Mouse (Mus musculus) embryonic facial prominence, embryonic 15.5 days (tissue): ENCODE measurements around the gene Slc8a3. TPM values are rescaled to one million over a fixed set of nuclear protein-coding genes. Genes with fewer than 3 reads are reported as not detected.

ENCODE experiments used
- ATAC-seq: fragments of 200-750 bp; cut with Nextera tagmentation; 2 replicates; pipeline ENCODE4 v1.8.0; 2017; ENCODE audit warnings: low read depth, moderate TSS enrichment; ENCODE audit not compliant: insufficient number of reproducible peaks, low FRiP score, low TSS enrichment
- H3K27ac ChIP-seq: fragments of 300-500 bp; sonication (generic); replicated peaks from 2 replicates; pipeline ENCODE4 v1.5.1; 2015; ENCODE audit warnings: mild to moderate bottlenecking, inconsistent platforms
- H3K27me3 ChIP-seq: fragments of 300-500 bp; sonication (generic); 2 replicates; pipeline ENCODE4 v1.6.1; 2015; ENCODE audit warnings: inconsistent platforms
- H3K36me3 ChIP-seq: fragments of 300-500 bp; sonication (generic); 2 replicates; pipeline ENCODE4 v1.6.1; 2015; ENCODE audit warnings: mild to moderate bottlenecking, inconsistent platforms
- H3K4me1 ChIP-seq: fragments of 300-500 bp; sonication (generic); 2 replicates; pipeline ENCODE4 v1.6.1; 2015; ENCODE audit warnings: inconsistent platforms
- H3K4me2 ChIP-seq: fragments of 300-500 bp; sonication (generic); replicated peaks from 2 replicates; pipeline ENCODE4 v1.6.1; 2015; ENCODE audit warnings: mild to moderate bottlenecking, inconsistent platforms
- H3K4me3 ChIP-seq: fragments of 300-500 bp; sonication (generic); replicated peaks from 2 replicates; pipeline ENCODE4 v1.5.1; 2015; ENCODE audit warnings: mild to moderate bottlenecking, inconsistent platforms
- H3K9ac ChIP-seq: fragments of 300-500 bp; sonication (generic); 2 replicates; pipeline ENCODE4 v1.6.1; 2015; ENCODE audit warnings: inconsistent platforms
- H3K9me3 ChIP-seq: fragments of 300-500 bp; sonication (generic); replicated peaks from 2 replicates; pipeline ENCODE4 v1.6.1; 2016; ENCODE audit warnings: inconsistent platforms
- WGBS: fragments of 180-500 bp; shearing (Covaris S2); methylation state at CpG from one replicate; pipeline ENCODE4 v1.1.7; 2015; 5-methylcytosine and 5-hydroxymethylcytosine counted together
- polyA plus RNA-seq: library from polyadenylated mRNA; unstranded; fragments of >200 nt; fragmentation: Nextera tagmentation; extraction: Ambion mirVana; gene quantifications from 2 replicates; pipeline ENCODE4 v1.2.1, GENCODE M21; 2015

Gene Slc8a3
- polyA plus RNA-seq, 1 experiment from 2014 or later = 6.7 TPM

DNA sequence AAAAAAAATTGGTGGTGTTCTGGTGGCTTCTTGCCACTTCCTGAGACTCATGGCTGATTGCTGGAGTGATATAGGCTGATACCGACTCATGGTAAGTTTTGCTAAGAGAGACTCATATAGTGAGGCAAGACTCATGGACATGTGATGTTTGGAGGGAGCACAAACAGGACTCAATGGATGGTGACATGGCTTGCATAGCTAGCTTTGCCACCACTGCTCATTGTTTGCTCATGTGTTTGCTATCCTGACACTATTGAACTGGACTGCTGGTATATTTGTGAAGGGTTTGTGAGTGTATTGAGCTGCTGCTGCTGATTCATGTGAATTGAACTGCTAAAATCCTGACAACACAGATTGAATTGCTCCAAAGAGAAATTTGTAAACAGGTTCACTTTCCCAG is 95.8 kb downstream of the Slc8a3 start:
- H3K4me1 ChIP-seq = no peaks in the 10 kb centered on the region
- 91% methylated on average over 1 of the region's 1 CpGs for WGBS
- H3K4me2 ChIP-seq = no peak overlapping the region
- no peaks in the 10 kb centered on the region for H3K27me3 ChIP-seq
- H3K9me3 ChIP-seq = no peaks in the 10 kb centered on the region
- no peaks in the 10 kb centered on the region for H3K36me3 ChIP-seq
- H3K9ac ChIP-seq = no peak overlapping the region
- no peak for ATAC-seq
- no peak overlapping the region for H3K27ac ChIP-seq
- H3K4me3 ChIP-seq = no peak overlapping the region

DNA sequence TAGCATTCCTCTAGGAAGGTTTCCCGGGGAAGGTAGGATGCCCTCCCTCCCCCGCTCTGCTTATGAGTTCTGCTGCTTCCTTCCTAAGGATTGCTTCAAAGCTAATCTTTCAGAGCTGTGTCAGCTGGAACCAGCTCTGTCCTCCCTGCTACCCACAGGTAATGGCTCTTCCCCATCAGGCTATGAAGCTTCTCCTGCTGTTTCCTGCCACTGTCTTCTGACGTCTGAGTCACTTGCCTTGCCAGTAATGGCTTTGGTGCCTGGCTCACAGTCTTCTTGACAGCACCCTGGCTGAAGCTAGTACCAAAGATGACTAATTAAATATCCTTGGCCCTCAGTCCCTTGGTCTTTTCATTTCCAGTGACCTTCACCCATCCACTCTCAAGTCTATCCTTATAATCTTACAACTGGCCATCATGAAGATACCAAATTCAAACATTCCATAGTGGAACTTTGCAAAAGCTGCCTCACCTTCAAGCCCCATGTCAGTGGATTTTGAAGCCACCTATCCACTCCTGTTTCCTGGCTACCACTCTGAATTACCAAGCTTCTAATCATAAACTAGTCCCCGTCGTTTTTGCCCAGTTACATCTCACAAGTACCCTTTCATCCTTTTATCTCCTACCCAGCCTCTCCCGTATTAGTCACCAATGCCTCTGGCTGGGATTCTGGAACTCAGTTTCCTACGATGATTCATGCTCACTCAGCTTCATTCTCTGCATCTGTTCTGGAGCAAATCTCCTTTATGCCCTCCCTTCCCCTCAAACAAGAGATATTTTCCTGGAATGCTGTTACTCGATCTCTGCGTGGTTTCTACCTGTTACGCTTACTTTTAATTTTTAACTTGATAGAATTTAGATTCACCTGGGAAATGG is 97.3 kb downstream of the Slc8a3 start:
- no peak overlapping the region for H3K27ac ChIP-seq
- H3K4me3 ChIP-seq = no peak overlapping the region
- H3K9me3 ChIP-seq = no peaks in the 10 kb centered on the region
- ATAC-seq = no peak
- no peak overlapping the region for H3K9ac ChIP-seq
- no peaks in the 10 kb centered on the region for H3K4me1 ChIP-seq
- H3K36me3 ChIP-seq = no peaks in the 10 kb centered on the region
- 79% methylated on average over 10 of the region's 10 CpGs for WGBS
- no peak overlapping the region for H3K4me2 ChIP-seq
- H3K27me3 ChIP-seq = no peaks in the 10 kb centered on the region

DNA sequence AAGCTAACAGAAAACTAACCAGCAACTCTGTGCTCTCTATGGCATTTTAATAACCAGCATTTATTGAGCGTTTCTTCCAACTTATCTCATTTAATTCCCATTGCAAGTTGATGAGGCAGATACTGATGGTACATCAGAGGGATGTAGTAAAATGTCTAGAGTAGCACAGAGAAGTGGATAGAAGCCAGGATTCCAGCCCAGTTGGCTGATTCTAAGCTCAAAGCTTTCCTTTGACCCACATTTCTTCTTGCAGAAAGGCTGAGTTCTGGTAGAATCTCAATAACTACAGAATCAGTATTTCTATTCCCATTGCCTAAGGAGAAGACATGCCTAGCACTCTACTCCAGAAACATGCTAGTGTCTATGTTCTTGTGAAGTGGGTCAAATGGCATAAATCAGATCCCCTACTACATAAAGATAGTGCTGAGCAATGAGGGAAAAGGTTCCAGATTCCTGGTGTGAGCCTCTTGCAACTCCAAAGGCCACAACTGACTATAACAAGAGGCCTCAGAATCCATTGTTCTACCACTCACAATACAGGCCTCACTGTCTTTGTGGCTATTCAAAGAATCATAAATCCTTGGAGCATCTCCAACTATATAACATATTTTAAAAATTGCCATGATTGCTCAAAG is 99.1 kb downstream of the Slc8a3 start:
- Histone ChIP-seq H3K9me3 (no peaks in the 10 kb centered on the region), H3K4me3 (no peak overlapping the region), H3K27me3 (no peaks in the 10 kb centered on the region), H3K27ac (no peak overlapping the region), H3K4me1 (no peaks in the 10 kb centered on the region), H3K4me2 (no peak overlapping the region), H3K9ac (no peak overlapping the region), H3K36me3 (no peaks in the 10 kb centered on the region)
- ATAC-seq = no peak
- 83% methylated on average over 1 of the region's 1 CpGs for WGBS

DNA sequence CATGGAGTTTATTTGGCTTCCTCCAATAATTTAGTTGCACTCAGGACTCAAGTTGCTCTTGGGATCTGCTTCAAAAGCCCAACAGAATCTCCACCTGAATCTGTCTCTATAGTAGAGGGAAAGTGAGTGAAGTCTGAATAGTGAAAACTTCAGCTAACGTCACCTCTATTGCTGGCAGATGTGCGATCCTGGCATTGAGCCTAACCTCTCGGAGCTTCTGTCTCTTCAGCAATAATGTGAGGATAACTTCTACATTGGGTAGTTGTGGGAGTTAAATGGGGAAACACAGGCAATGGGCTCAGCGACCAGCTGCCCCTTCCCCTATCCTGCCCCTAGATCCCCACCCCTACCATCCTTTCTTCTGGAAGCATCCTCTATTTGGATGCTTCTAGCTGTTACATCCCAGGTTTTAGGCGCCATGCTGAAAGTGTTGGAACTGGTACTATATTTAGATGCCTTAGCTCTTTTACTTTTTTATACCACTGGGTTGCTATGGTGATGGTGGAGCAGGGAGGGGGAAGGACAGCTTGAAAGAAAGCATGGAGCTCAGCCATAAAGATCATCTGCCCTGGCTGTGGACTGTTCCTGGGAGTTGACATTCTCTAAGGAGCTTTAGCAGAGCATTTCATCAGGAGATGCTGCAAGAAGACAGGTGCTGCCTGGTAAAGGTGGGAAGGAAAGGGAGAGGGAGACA is 105.1 kb downstream of the Slc8a3 start:
- no peak for ATAC-seq
- no peaks in the 10 kb centered on the region for H3K9me3 ChIP-seq
- H3K9ac ChIP-seq = no peak overlapping the region
- no peak overlapping the region for H3K27ac ChIP-seq
- H3K36me3 ChIP-seq = no peaks in the 10 kb centered on the region
- no peaks in the 10 kb centered on the region for H3K27me3 ChIP-seq
- 46% methylated on average over 5 of the region's 5 CpGs for WGBS
- H3K4me3 ChIP-seq = no peak overlapping the region
- no peak overlapping the region for H3K4me2 ChIP-seq
- H3K4me1 ChIP-seq = 0 out of 2 replicates have a peak, but pooled peaks cover 3% of the 10 kb centered on the region

DNA sequence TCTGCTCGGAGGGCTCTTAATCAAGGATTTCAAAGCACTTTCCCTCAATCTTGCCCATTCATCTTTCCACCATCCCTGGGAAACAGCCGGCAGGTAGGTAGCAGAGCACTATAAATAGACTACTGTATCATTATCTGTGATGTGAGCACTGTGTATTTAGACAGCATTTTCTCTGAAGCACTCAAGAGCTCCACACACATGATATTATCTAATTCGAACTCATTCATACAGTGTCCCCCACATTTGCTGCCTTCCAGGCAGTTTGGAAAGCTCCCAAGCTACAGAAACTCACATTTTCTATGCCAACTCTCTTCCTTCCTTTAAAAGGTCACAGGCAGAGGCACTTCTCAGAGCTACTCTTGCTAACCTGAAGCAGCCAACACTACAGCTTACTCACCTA is 106.4 kb downstream of the Slc8a3 start:
- Histone ChIP-seq H3K27ac (no peak overlapping the region), H3K4me2 (no peak overlapping the region), H3K4me3 (no peak overlapping the region), H3K27me3 (no peaks in the 10 kb centered on the region), H3K4me1 (0 out of 2 replicates have a peak, but pooled peaks cover 3% of the 10 kb centered on the region), H3K9ac (no peak overlapping the region), H3K9me3 (no peaks in the 10 kb centered on the region), H3K36me3 (no peaks in the 10 kb centered on the region)
- ATAC-seq = no peak
- 46% methylated on average over 3 of the region's 3 CpGs for WGBS

DNA sequence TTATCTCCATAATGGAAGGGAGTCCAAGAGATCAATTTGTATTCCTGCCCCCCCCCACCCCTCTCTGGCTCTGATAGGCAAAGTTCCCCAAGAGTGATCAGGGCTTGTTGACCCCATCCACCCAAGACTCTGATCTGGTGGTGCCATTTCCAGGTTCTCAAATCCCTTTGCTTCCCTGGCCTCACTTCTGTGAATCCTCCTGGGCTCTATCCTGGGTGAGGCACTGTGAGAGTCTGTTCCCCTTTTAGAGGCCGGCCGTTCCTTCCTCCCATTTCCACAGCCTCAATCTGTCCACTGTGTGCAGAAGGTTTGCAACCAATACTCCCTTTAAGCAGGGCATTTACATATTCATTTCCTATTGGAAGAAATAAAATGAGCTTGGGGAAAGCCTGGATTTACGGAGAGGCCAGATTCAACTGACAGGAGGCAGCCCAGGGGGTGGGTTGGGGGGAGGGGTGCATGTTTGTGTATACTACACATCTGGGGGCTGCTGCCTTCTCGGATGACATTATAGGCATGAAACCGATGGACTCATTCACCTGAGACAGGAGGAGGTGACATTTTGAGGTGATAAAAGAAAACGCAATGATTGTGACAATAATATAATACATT is 106.9 kb downstream of the Slc8a3 start:
- Histone ChIP-seq H3K4me2 (no peak overlapping the region), H3K36me3 (no peaks in the 10 kb centered on the region), H3K9ac (no peak overlapping the region), H3K27ac (no peak overlapping the region), H3K4me3 (no peak overlapping the region), H3K9me3 (no peaks in the 10 kb centered on the region), H3K4me1 (0 out of 2 replicates have a peak, but pooled peaks cover 3% of the 10 kb centered on the region), H3K27me3 (no peaks in the 10 kb centered on the region)
- ATAC-seq = no peak
- WGBS = 26% methylated on average over 6 of the region's 6 CpGs

DNA sequence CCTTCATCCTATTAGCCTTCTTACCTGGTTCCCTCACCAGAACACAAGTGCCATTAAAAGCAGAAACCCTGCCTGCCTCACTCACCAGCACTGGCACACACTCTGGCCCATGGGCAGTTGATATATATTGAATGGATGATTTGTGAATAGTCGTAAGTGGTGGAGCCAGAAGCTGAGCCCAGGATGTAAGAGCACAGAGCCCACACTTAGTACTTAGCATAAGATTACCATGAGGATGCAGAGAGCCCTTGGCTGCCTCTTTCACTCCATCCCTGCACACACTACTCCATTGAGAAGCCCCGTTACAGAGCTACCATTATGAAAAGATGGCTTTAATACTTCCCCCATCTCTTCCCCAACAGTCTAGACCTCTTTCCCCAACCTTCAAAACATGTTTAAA is 108.1 kb downstream of the Slc8a3 start:
- no peaks in the 10 kb centered on the region for H3K36me3 ChIP-seq
- ATAC-seq = peak; percentile 60; the same call in 1 of the 2 replicates
- no peak overlapping the region for H3K27ac ChIP-seq
- no peak overlapping the region for H3K4me2 ChIP-seq
- no peak overlapping the region for H3K4me3 ChIP-seq
- no peaks in the 10 kb centered on the region for H3K9me3 ChIP-seq
- H3K9ac ChIP-seq = no peak overlapping the region
- H3K4me1 ChIP-seq = 0 out of 2 replicates have a peak, but pooled peaks cover 3% of the 10 kb centered on the region
- H3K27me3 ChIP-seq = no peaks in the 10 kb centered on the region
- WGBS = 75% methylated on average over 2 of the region's 2 CpGs

DNA sequence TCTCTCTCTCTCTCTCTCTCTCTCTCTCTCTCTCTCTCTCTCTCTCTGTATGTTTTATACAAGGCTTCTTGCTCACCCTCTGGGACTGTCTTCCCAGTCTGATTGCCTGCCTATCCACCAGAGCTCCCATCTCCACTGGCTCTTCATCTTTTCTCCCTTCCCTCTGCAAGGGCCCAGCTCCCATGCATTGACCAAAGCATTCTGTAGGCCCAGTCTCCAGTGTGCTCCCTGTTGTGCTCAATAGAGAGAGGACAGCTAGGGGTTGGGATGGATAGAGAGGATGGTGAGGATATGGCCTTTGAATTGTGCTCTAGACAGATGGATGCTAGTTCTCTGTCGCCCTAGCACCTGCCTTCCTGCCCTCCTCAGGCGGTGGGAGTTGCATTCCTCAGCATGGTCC is 109.7 kb downstream of the Slc8a3 start:
- Histone ChIP-seq H3K27me3 (no peaks in the 10 kb centered on the region), H3K4me2 (no peak overlapping the region), H3K27ac (no peak overlapping the region), H3K4me3 (no peak overlapping the region), H3K9ac (no peak overlapping the region), H3K4me1 (0 out of 2 replicates have a peak, but pooled peaks cover 3% of the 10 kb centered on the region), H3K9me3 (no peaks in the 10 kb centered on the region), H3K36me3 (no peaks in the 10 kb centered on the region)
- ATAC-seq = no peak
- WGBS = 67% methylated on average over 2 of the region's 2 CpGs

DNA sequence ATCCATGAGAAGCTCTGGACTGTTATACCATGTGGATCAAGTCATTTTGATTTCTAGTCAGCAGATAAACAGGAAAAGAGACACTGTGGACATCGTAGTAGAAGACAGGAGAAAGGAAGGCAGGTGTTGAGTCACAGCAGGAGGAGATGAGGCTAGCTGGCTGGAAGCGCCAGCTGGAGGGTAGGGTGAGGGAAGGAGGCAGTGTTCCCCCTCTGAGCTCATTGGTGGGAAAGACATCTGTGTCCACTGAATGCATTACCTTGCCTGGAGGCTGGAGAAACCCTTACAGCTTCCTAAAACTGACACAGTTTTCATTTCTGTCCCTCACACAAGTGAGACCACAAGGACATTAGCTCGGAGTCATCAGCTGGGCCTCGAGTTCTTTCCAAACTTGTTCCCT is 113.6 kb downstream of the Slc8a3 start:
- no peak for ATAC-seq
- no peaks in the 10 kb centered on the region for H3K9me3 ChIP-seq
- WGBS = 64% methylated on average over 4 of the region's 4 CpGs
- H3K36me3 ChIP-seq = no peaks in the 10 kb centered on the region
- no peak overlapping the region for H3K9ac ChIP-seq
- H3K4me2 ChIP-seq = no peak overlapping the region
- H3K4me3 ChIP-seq = no peak overlapping the region
- no peaks in the 10 kb centered on the region for H3K27me3 ChIP-seq
- H3K27ac ChIP-seq = no peak overlapping the region
- no peaks in the 10 kb centered on the region for H3K4me1 ChIP-seq

DNA sequence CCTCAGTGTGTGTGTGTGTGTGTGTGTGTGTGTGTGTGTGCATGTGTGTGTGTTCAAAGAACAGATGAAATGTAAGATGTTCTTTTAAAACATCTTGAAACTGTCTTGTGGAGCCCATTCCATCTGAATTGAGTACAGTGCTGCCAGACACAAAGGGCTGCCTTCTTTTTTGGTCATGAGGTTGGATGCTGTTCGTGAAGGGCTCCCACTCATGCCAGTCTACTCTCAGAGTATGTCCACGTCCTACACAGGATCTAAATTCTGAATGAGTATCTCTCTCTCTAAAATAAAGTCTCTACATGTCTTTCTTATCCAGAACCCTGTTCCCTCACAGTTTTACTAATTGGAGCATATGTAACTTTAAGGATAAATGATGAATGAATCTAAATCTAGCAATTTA is 124.4 kb downstream of the Slc8a3 start:
- Histone ChIP-seq H3K4me3 (no peak overlapping the region), H3K9me3 (no peaks in the 10 kb centered on the region), H3K4me2 (no peak overlapping the region), H3K27me3 (no peaks in the 10 kb centered on the region), H3K27ac (no peak overlapping the region), H3K9ac (no peak overlapping the region), H3K4me1 (no peaks in the 10 kb centered on the region), H3K36me3 (no peaks in the 10 kb centered on the region)
- 52% methylated on average over 2 of the region's 2 CpGs for WGBS
- no peak for ATAC-seq
